Comparison of ENCODE assay signal across 25 mouse cellular contexts in genomic region chr6:99431941-99432340, GRCm38 (mm10).
A peak's percentile ranks its signal among the peaks of the same experiment; 100 is the strongest.
DNase-seq lines count a peak whose midpoint lies in the region; ATAC-seq and TF ChIP-seq lines count a peak whose summit lies in the region.
"Had no signal": no experiment of that assay in that cellular context is flagged by ENCODE, and none has a peak within 500 bp of the region (broad histone marks: within the 10 kb centered on the region; RNA-seq: fewer than 3 reads in every experiment).

No protein-coding gene starts in this region.

- WGBS in spleen, adult 2 months, result 41% methylated on average over 4 of the region's 4 CpGs

- no peak for TF ChIP-seq CTCF in spleen, adult 2 months (IDR thresholded peaks at IDR 0.05; ENCODE audit: extremely low read depth, insufficient read depth, insufficient read length, insufficient replicate concordance)

- no peak overlapping the region for H3K4me3 ChIP-seq in spleen, adult 2 months (ENCODE audit: extremely low read depth, insufficient read depth, insufficient read length)
- H3K4me3 ChIP-seq: embryonic facial prominence, embryonic 15.5 days; heart, embryonic 13.5 days; intestine, embryonic 15.5 days; midbrain, embryonic 10.5 days had no signal

- ATAC-seq in CD4-positive, CD25-positive, alpha-beta regulatory T cell, adult 4 months, result peak; percentile 38
- ATAC-seq: forebrain, embryonic 14.5 days; intestine, embryonic 15.5 days; midbrain, embryonic 16.5 days had no signal

- no peaks in the 10 kb centered on the region for H3K36me3 ChIP-seq in spleen, adult 2 months (ENCODE audit: control insufficient read depth, insufficient read depth, low read length)
- no peaks in the 10 kb centered on the region for H3K36me3 ChIP-seq in splenic B cell, adult 2 months (ENCODE audit: control insufficient read depth, insufficient read depth, low read length, poor library complexity, severe bottlenecking)
- H3K36me3 ChIP-seq: embryonic facial prominence, embryonic 15.5 days; intestine, embryonic 15.5 days had no signal

- no peak for TF ChIP-seq POLR2A in spleen, adult 2 months (IDR thresholded peaks at IDR 0.05; ENCODE audit: low read depth, low read length)

- H3K27ac ChIP-seq in spleen, adult 2 months (ENCODE audit: insufficient read depth, low read length), result peak overlapping the region; percentile 80
- H3K27ac ChIP-seq: embryonic facial prominence, embryonic 15.5 days; heart, embryonic 13.5 days; hindbrain, embryonic 14.5 days; intestine, embryonic 15.5 days; midbrain, embryonic 10.5 days had no signal

- peak in 1 of 2 experiments; percentile 40 for DNase-seq in spleen, adult 2 months (ENCODE audit: low read depth in 1 of 2, low spot score in 2 of 2)
- no peak for DNase-seq in spleen, postnatal 4 days (ENCODE audit: low spot score in 2 of 2)
- DNase-seq in induced T-regulatory cell, adult 2 months (ENCODE audit: low read depth), result peak; percentile 78
- peak; percentile 60 for DNase-seq in splenic B cell, adult 2 months (ENCODE audit: low read depth, low spot score)
- no peak for DNase-seq in frontal cortex, postnatal 36 days (ENCODE audit: low spot score in 2 of 2)
- no peak for DNase-seq in urinary bladder, postnatal 25 days (ENCODE audit: low spot score)
- DNase-seq: adrenal gland, postnatal 10 days; cerebellum, adult 8-10 months; gastrocnemius, postnatal 14 days; heart, adult 18-20 months; heart, postnatal 4 days; kidney, adult 8-10 months; kidney, postnatal 10 days; lung, adult 18-20 months; lung, postnatal 14 days; right cerebral cortex, postnatal 14 days; thymus, postnatal 36 days had no signal

- H3K27me3 ChIP-seq in spleen, adult 2 months (ENCODE audit: control insufficient read depth, insufficient read depth, low read length), result no peaks in the 10 kb centered on the region
- no peaks in the 10 kb centered on the region for H3K27me3 ChIP-seq in splenic B cell, adult 2 months (ENCODE audit: control insufficient read depth, insufficient read depth, low read length, poor library complexity, severe bottlenecking)
- H3K27me3 ChIP-seq: embryonic facial prominence, embryonic 15.5 days; heart, embryonic 13.5 days; intestine, embryonic 15.5 days had no signal

- H3K4me1 ChIP-seq in spleen, adult 2 months (ENCODE audit: control insufficient read depth, insufficient read depth, insufficient read length), result peaks cover 14% of the 10 kb centered on the region; the same call in 1 of the 2 replicates
- H3K4me1 ChIP-seq: embryonic facial prominence, embryonic 15.5 days; intestine, embryonic 15.5 days; midbrain, embryonic 10.5 days had no signal

Comparison
In these comparisons a context has a peak if more than half of its experiments do, and no peak if none do; other contexts are left out.
1. DNase-seq: peak in induced T-regulatory cell, adult 2 months (single experiment) and splenic B cell, adult 2 months (single experiment); none in spleen, postnatal 4 days (0 of 2), frontal cortex, postnatal 36 days (0 of 2) and urinary bladder, postnatal 25 days (single experiment).